Mouse (Mus musculus) stomach, postnatal 0 days (tissue): ENCODE data around the gene Sult1b1. TPM values are rescaled to one million over a fixed set of nuclear protein-coding genes. Genes with fewer than 3 reads are reported as not detected.
"Not testable (repeated sequence)": the region's sequence is repeated elsewhere in the genome, so short reads cannot be mapped to it uniquely, and the experiment has no call there.

Experiments
- ATAC-seq: fragments of 200-750 bp; cut with Nextera tagmentation; 2 replicates; pipeline ENCODE4 v1.8.0; 2017; ENCODE audit not compliant: low FRiP score, low TSS enrichment
- DNase-seq: peaks from one replicate; pipeline ENCODE4 v3.0.0-alpha.2; 2016; ENCODE audit warnings: low spot score
- H3K27ac ChIP-seq: fragments of 300-500 bp; sonication (generic); replicated peaks from 2 replicates; pipeline ENCODE4 v1.5.1; 2014; ENCODE audit warnings: mild to moderate bottlenecking, control low read depth
- H3K27me3 ChIP-seq: fragments of 300-500 bp; sonication (generic); 2 replicates; pipeline ENCODE4 v1.6.1; 2014; ENCODE audit warnings: low read length; ENCODE audit not compliant: control insufficient read depth, insufficient read depth
- H3K36me3 ChIP-seq: fragments of 300-500 bp; sonication (generic); 2 replicates; pipeline ENCODE4 v1.6.1; 2014; ENCODE audit warnings: low read length, mixed read lengths; ENCODE audit not compliant: control insufficient read depth, insufficient read depth
- H3K4me1 ChIP-seq: fragments of 300-500 bp; sonication (generic); replicated peaks from 2 replicates; pipeline ENCODE4 v1.6.1; 2014; ENCODE audit warnings: antibody characterized with exemption; ENCODE audit not compliant: control insufficient read depth, insufficient read depth
- H3K4me2 ChIP-seq: fragments of 300-500 bp; sonication (generic); replicated peaks from 2 replicates; pipeline ENCODE4 v1.6.1; 2014; ENCODE audit warnings: low read depth, mild to moderate bottlenecking, control low read depth, moderate library complexity
- H3K4me3 ChIP-seq: fragments of 300-500 bp; sonication (generic); 2 replicates; pipeline ENCODE4 v1.5.1; 2014; ENCODE audit warnings: low read depth, low read length, control low read depth
- H3K9ac ChIP-seq: fragments of 300-500 bp; sonication (generic); 2 replicates; pipeline ENCODE4 v1.6.1; 2014; ENCODE audit warnings: mild to moderate bottlenecking, low read length, control low read depth, mixed read lengths
- H3K9me3 ChIP-seq: fragments of 300-500 bp; sonication (generic); 2 replicates; pipeline ENCODE4 v1.6.1; 2016; ENCODE audit warnings: low read length; ENCODE audit not compliant: control insufficient read depth
- CTCF ChIP-seq: IDR thresholded peaks from 2 replicates; pipeline ENCODE4 v1.5.1; 2016; ENCODE audit warnings: antibody characterized with exemption, low read depth, mild to moderate bottlenecking, moderate library complexity
- EP300 ChIP-seq: optimal IDR thresholded peaks from 2 replicates; pipeline ENCODE3; 2016; ENCODE audit warnings: antibody characterized with exemption
- WGBS: fragments of 180-500 bp; shearing (Covaris S2); extraction: QIAGEN DNeasy Blood & Tissue Kit; methylation state at CpG from one replicate; pipeline ENCODE4 v1.1.7; 2014; 5-methylcytosine and 5-hydroxymethylcytosine counted together
- polyA plus RNA-seq: library from polyadenylated mRNA; unstranded; fragments of >200 nt; fragmentation: Nextera tagmentation; extraction: Ambion mirVana; gene quantifications from 2 replicates; pipeline ENCODE4 v1.2.1, GENCODE M21; 2015

Gene Sult1b1
- polyA plus RNA-seq, 1 experiment from 2014 or later: 79.9 TPM

- no peaks in the 10 kb centered on the region for H3K27me3 ChIP-seq
- no peaks in the 10 kb centered on the region for H3K4me1 ChIP-seq
- no peak overlapping the region for H3K9ac ChIP-seq
- peak overlapping the region; percentile 6; the same call in 1 of the 2 replicates for H3K4me3 ChIP-seq
- no peak overlapping the region; the same call in 1 of the 2 replicates for H3K4me2 ChIP-seq
- no peaks in the 10 kb centered on the region for H3K36me3 ChIP-seq
- peak overlapping the region; percentile 58 for H3K27ac ChIP-seq
- peak; percentile 17 for DNase-seq
- TF ChIP-seq CTCF (no peak), EP300 (no peak)
- H3K9me3 ChIP-seq: no peaks in the 10 kb centered on the region
- WGBS: 33% methylated on average over 2 of the region's 2 CpGs
- peak; percentile 72; the same call in 1 of the 2 replicates for ATAC-seq
These were observed 5.7 kb downstream of the Sult1b1 start for GRCm38 (mm10) chr5:87532288-87532687.

DNA sequence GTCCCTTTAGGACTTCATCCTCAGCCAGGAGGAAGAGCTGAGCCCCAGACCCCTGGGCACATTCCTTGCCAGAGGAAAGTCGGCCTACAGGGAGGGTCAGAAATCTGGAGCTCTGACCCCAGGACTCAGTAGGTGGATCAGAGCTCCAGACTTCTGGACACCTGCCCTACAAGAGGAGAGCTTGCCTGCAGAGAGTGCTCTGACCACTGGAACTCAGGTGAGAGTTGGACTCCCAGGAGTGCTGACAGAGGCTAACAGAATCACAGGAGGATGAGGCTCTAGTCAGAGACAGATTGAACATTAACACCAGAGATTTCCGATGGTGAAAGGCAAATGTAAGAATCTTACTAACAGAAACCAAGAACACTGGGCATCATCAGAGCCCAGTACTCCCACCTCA lies 14.4 kb downstream of the Sult1b1 start:
- not testable (repeated sequence) for H3K9ac ChIP-seq, H3K27me3 ChIP-seq, DNase-seq, H3K36me3 ChIP-seq, H3K4me2 ChIP-seq, H3K4me3 ChIP-seq, H3K27ac ChIP-seq, H3K9me3 ChIP-seq, H3K4me1 ChIP-seq, ATAC-seq
- 90% methylated on average over 2 of the region's 2 CpGs for WGBS

DNA sequence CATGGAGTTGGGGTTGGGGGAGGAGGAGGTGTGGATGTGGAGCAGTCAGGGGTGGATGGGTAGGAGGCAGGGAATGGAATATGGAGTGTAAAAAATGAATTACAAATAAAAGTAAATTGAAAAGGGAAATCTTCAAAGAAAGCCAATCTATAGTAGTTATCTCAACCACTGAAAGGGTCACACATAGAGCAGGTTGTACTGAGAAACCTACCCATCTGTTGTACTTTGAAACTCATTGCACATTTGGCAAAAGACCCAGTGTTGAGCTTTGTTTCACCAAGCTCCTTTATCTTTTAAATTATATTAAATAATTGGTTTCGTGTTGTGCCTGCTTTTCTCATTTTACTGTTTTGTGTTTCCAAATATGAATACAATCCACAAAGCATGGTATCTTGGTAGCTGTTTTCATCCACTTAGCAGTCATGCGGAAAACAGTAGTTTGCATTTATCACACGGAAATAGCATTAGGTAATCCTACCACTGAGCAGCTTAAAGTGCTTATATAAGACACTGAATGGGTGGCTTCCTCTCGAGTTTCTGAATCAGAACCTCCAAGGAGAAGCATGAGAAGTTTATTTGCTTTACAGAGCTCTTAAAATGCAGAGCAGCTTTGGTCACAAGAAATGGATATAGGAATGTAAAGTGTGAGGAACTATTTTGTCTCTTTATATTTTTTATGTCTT lies 32.1 kb downstream of the Sult1b1 start:
- ATAC-seq (no peak), DNase-seq (no peak)
- Histone ChIP-seq H3K4me1 (no peaks in the 10 kb centered on the region), H3K9me3 (no peaks in the 10 kb centered on the region), H3K9ac (no peak overlapping the region), H3K27me3 (no peaks in the 10 kb centered on the region), H3K27ac (no peak overlapping the region), H3K4me2 (no peak overlapping the region), H3K36me3 (no peaks in the 10 kb centered on the region), H3K4me3 (no peak overlapping the region)
- TF ChIP-seq EP300 (no peak), CTCF (no peak)
- 53% methylated on average over 4 of the region's 4 CpGs for WGBS

DNA sequence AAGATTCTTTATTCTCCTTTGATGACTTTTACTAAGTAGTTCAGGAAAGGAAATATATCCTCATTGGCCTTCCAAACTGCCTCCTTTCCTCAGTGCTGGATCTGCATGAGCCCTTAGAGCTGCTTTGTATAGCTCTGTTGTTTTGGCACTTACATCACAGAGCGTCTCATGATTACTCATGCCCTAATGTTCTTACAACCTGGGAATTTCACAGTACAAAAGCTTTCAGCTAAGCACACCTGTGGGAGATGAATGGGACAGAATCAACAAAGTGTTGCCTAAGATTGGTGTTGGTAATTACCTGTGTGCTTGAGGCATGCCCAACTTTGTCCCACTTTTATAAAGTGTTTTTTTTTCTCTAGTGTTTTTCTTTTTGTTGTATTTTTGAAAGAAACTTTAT lies 35.3 kb downstream of the Sult1b1 start:
- Histone ChIP-seq H3K27ac (no peak overlapping the region), H3K27me3 (no peaks in the 10 kb centered on the region), H3K4me1 (no peaks in the 10 kb centered on the region), H3K9ac (no peak overlapping the region), H3K4me3 (no peak overlapping the region), H3K4me2 (no peak overlapping the region), H3K36me3 (no peaks in the 10 kb centered on the region), H3K9me3 (no peaks in the 10 kb centered on the region)
- ATAC-seq (no peak), DNase-seq (no peak)
- peak; percentile 85 for TF ChIP-seq EP300
- no peak for TF ChIP-seq CTCF
- WGBS: 50% methylated on average over 1 of the region's 1 CpGs

GRCm38 (mm10) chr5:87499341-87499740 lies 38.7 kb downstream of the Sult1b1 start:
- no peak for TF ChIP-seq CTCF
- no peak for TF ChIP-seq EP300
- DNase-seq (no peak), ATAC-seq (no peak)
- Histone ChIP-seq H3K9me3 (no peaks in the 10 kb centered on the region), H3K4me2 (no peak overlapping the region), H3K9ac (no peak overlapping the region), H3K27ac (no peak overlapping the region), H3K4me1 (no peaks in the 10 kb centered on the region), H3K27me3 (no peaks in the 10 kb centered on the region), H3K4me3 (no peak overlapping the region), H3K36me3 (no peaks in the 10 kb centered on the region)

DNA sequence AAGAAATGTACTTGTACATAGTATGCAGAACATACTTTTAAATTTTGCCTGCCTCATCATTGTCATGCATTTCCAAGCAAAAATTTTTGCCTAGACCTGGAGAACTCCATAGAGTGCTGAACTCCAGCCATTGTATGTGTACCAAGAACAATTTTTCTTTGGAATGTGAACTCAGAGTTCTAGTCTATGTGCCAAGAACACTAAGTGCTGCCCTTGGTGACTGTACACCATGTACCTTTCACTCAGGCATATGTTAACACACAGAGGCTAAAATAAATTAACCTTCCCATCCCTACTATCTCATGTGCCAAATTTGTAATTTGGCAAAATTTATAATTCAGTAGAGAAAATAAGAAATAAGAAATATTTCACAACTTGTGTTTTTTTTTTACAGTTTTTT lies 39.1 kb downstream of the Sult1b1 start:
- no peaks in the 10 kb centered on the region for H3K27me3 ChIP-seq
- TF ChIP-seq CTCF: no peak
- no peak for TF ChIP-seq EP300
- H3K4me1 ChIP-seq: no peaks in the 10 kb centered on the region
- ATAC-seq (no peak), DNase-seq (no peak)
- H3K9me3 ChIP-seq: no peaks in the 10 kb centered on the region
- H3K9ac ChIP-seq: no peak overlapping the region
- H3K27ac ChIP-seq: no peak overlapping the region
- H3K4me3 ChIP-seq: no peak overlapping the region
- no peaks in the 10 kb centered on the region for H3K36me3 ChIP-seq
- no peak overlapping the region for H3K4me2 ChIP-seq
